Mouse (Mus musculus) kidney, embryonic 14.5 days (tissue): ENCODE data around the gene Stat1. TPM values are rescaled to one million over a fixed set of nuclear protein-coding genes. Genes with fewer than 3 reads are reported as not detected.

ENCODE experiments used
- ATAC-seq: fragments of 200-750 bp; cut with Nextera tagmentation; 2 replicates; pipeline ENCODE4 v1.8.0; 2017; ENCODE audit warnings: moderate number of reproducible peaks, mild to moderate bottlenecking, moderate TSS enrichment, moderate library complexity; ENCODE audit not compliant: low FRiP score, low TSS enrichment
- H3K27ac ChIP-seq: fragments of 300-500 bp; sonication (generic); 2 replicates; pipeline ENCODE4 v1.5.1; 2014; ENCODE audit warnings: low read depth, mild to moderate bottlenecking, low read length, moderate library complexity, mixed read lengths
- H3K27me3 ChIP-seq: fragments of 300-500 bp; sonication (generic); 2 replicates; pipeline ENCODE4 v1.6.1; 2014; ENCODE audit warnings: mild to moderate bottlenecking, low read length; ENCODE audit not compliant: control insufficient read depth, insufficient read depth
- H3K36me3 ChIP-seq: fragments of 300-500 bp; sonication (generic); 2 replicates; pipeline ENCODE4 v1.6.1; 2014; ENCODE audit warnings: low read length, mixed read lengths; ENCODE audit not compliant: control insufficient read depth, insufficient read depth
- H3K4me1 ChIP-seq: fragments of 300-500 bp; sonication (generic); 2 replicates; pipeline ENCODE4 v1.6.1; 2014; ENCODE audit warnings: low read length, mixed read lengths; ENCODE audit not compliant: control insufficient read depth, insufficient read depth
- H3K4me2 ChIP-seq: fragments of 300-500 bp; sonication (generic); replicated peaks from 2 replicates; pipeline ENCODE4 v1.6.1; 2014; ENCODE audit warnings: low read depth, mild to moderate bottlenecking, low read length
- H3K4me3 ChIP-seq: fragments of 300-500 bp; sonication (generic); 2 replicates; pipeline ENCODE4 v1.5.1; 2014; ENCODE audit warnings: mild to moderate bottlenecking, low read length
- H3K9ac ChIP-seq: fragments of 300-500 bp; sonication (generic); 2 replicates; pipeline ENCODE4 v1.6.1; 2014; ENCODE audit warnings: low read depth, mild to moderate bottlenecking, low read length, moderate library complexity
- H3K9me3 ChIP-seq: fragments of 300-500 bp; sonication (generic); 2 replicates; pipeline ENCODE4 v1.6.1; 2016; ENCODE audit warnings: low read length; ENCODE audit not compliant: control insufficient read depth
- WGBS: fragments of 180-500 bp; shearing (Covaris S2); extraction: QIAGEN DNeasy Blood & Tissue Kit; methylation state at CpG from one replicate; pipeline ENCODE4 v1.1.7; 2014; 5-methylcytosine and 5-hydroxymethylcytosine counted together
- polyA plus RNA-seq: library from polyadenylated mRNA; unstranded; fragments of >200 nt; fragmentation: Nextera tagmentation; extraction: Ambion mirVana; gene quantifications from 2 replicates; pipeline ENCODE4 v1.2.1, GENCODE M21; 2014

Stat1 gene
- polyA plus RNA-seq, 1 experiment from 2014 or later = 20.0 TPM

DNA sequence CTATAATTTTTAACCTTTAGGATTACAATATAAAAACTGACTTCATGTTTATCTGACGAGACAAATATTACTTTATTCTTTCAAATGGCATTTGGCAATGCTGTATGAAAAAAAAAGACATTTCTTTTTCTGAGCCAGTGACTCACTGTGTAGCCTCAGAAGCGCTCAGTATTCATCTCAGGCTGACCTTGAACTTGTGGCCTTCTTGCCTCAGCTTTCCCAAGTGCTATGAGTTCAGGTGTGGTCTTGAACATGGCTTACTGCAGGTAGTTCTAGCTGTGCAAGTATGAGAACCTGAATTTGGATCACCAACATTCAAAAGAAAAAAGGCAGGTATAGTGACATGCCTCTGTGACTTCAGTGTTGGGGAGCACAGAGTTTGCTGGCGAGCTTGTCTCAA, 1.8 kb downstream of the Stat1 start:
- 86% methylated on average over 3 of the region's 3 CpGs for WGBS
- Histone ChIP-seq H3K27me3 (no peaks in the 10 kb centered on the region), H3K9ac (no peak overlapping the region), H3K9me3 (no peaks in the 10 kb centered on the region), H3K4me2 (no peak overlapping the region), H3K4me3 (no peak overlapping the region), H3K4me1 (no peaks in the 10 kb centered on the region), H3K27ac (no peak overlapping the region), H3K36me3 (no peaks in the 10 kb centered on the region; the same call in 1 of the 2 replicates)
- ATAC-seq = no peak

DNA sequence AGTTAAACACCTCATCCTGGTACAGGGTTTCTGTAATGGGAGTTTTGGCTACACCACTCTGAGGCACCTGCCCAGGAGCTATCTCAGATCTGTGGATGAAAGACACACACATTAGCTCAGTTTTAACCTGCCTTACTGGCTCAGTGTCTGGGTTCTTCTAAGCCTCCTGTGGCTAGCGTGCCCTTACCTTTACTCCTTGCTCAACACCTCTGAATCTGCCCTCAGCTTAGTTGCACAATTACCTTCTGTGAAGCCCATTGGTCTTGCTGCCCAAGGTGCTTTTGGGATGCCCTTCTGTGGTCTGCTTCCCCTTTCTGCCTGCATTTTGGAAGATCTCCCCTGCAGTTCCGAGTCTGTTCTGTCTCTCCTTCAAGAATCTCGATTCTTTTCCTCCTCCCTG, 5.6 kb downstream of the Stat1 start:
- no peak for ATAC-seq
- Histone ChIP-seq H3K36me3 (peaks cover 10% of the 10 kb centered on the region; the same call in 1 of the 2 replicates), H3K27ac (no peak overlapping the region), H3K4me3 (no peak overlapping the region), H3K27me3 (no peaks in the 10 kb centered on the region), H3K9ac (no peak overlapping the region), H3K9me3 (no peaks in the 10 kb centered on the region), H3K4me1 (no peaks in the 10 kb centered on the region), H3K4me2 (no peak overlapping the region)
- 72% methylated on average over 3 of the region's 3 CpGs for whole genome bisulfite sequencing

DNA sequence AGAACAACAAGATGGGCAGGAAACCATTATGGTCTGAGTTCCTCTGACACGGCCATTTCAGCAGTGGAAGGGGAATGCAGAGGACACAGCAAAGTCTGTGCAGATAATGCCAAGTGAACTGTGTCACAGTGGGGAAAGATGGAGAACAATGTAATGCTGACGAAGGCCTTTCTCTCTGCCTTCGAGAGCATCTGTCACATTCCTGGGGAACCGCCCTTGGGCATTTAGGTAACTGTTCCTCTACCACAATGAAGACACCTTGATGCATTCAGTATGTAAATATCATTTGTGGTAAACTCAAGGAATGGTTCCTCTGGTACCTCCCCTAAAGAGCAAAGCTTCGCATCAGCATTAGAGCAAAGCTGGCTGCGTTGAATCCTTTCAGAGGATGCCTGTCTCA, 8.1 kb downstream of the Stat1 start:
- no peak for ATAC-seq
- H3K27me3 ChIP-seq = no peaks in the 10 kb centered on the region
- H3K4me3 ChIP-seq = no peak overlapping the region
- peaks cover 10% of the 10 kb centered on the region; the same call in 1 of the 2 replicates for H3K36me3 ChIP-seq
- H3K9ac ChIP-seq = no peak overlapping the region
- H3K4me2 ChIP-seq = no peak overlapping the region
- no peak overlapping the region for H3K27ac ChIP-seq
- no peaks in the 10 kb centered on the region for H3K9me3 ChIP-seq
- 97% methylated on average over 6 of the region's 6 CpGs for WGBS
- no peaks in the 10 kb centered on the region for H3K4me1 ChIP-seq

DNA sequence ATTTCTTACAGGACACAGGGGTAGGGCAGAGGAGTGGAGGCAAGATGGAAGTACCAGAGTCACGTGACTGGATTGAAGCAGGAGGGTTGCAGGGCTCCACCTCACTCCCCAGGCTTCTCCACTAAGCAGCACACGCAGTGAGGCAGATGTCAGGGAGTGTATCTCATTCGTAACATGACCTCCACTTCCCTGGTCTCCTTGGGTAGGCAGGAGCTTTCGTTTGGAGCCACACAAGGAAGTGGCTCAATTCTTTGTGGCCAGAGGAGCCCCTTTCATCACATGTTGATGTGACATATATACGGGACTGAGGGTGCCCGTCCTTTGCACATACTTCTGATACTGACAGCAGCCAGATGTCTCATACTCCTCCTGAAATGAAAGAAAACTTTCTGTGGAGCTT, 10.6 kb downstream of the Stat1 start:
- H3K4me2 ChIP-seq = no peak overlapping the region
- H3K36me3 ChIP-seq = peaks cover 10% of the 10 kb centered on the region; the same call in 1 of the 2 replicates
- H3K4me3 ChIP-seq = no peak overlapping the region
- H3K9me3 ChIP-seq = no peaks in the 10 kb centered on the region
- WGBS = 40% methylated on average over 6 of the region's 6 CpGs
- no peak overlapping the region for H3K27ac ChIP-seq
- no peak overlapping the region for H3K9ac ChIP-seq
- H3K4me1 ChIP-seq = no peaks in the 10 kb centered on the region
- no peaks in the 10 kb centered on the region for H3K27me3 ChIP-seq
- no peak for ATAC-seq

DNA sequence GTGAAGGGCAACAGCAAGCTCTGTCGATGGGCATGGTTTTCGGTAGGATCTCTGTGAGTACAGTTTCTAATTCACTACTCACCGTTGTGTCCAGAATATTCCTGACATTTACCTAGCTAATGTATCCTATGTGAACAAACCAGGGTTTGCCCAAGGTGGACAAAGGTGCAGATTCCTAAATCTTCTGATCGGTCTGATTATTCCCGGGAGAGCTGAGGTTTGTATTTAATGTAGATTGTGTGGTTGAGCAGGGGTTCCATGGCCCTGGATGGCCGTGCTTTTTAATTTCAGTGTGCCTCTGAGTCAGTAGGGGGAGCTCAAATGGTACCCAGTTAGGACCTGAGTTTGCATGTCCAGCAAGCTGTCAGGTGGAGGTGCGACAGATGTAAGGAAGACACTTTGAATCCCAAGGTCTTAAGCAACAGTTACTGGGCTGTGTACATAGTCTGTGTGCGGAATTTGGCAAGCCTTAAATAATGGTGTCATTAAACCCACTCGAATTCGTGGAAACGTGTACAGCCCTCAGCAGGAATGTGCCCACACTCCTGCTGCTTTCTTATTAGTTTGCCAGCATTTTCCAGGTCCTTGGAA, 12.6 kb downstream of the Stat1 start:
- ATAC-seq = no peak
- no peak overlapping the region for H3K9ac ChIP-seq
- no peaks in the 10 kb centered on the region for H3K4me1 ChIP-seq
- H3K36me3 ChIP-seq = peaks cover 5% of the 10 kb centered on the region; the same call in 1 of the 2 replicates
- no peak overlapping the region for H3K4me3 ChIP-seq
- H3K9me3 ChIP-seq = no peaks in the 10 kb centered on the region
- H3K27ac ChIP-seq = no peak overlapping the region
- 80% methylated on average over 11 of the region's 11 CpGs for WGBS
- no peak overlapping the region for H3K4me2 ChIP-seq
- H3K27me3 ChIP-seq = no peaks in the 10 kb centered on the region

DNA sequence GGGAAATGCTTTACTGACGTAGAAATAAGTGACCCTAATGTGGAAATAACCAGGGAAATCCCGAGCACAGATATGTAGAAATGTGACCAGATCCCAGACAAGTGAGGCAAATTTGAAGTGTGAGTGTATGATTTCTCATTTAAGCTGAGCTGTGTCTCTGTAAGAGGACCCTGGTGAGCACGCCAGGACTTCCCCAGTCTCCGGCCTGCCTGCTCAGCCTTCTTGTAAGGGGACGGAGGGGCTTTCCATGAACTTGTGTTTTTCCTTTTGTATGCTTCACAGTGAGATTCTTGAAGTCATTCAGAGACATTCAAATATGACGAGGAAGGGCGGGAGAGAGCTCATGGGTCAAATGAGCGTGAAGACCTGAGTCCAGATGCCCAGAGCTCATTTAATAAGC, 14.0 kb downstream of the Stat1 start:
- no peak for ATAC-seq
- H3K27ac ChIP-seq = no peak overlapping the region
- H3K4me1 ChIP-seq = no peaks in the 10 kb centered on the region
- H3K9me3 ChIP-seq = no peaks in the 10 kb centered on the region
- 84% methylated on average over 8 of the region's 8 CpGs for WGBS
- no peak overlapping the region for H3K9ac ChIP-seq
- H3K27me3 ChIP-seq = no peaks in the 10 kb centered on the region
- H3K4me3 ChIP-seq = no peak overlapping the region
- no peak overlapping the region for H3K4me2 ChIP-seq
- H3K36me3 ChIP-seq = peaks cover 2% of the 10 kb centered on the region; the same call in 1 of the 2 replicates

DNA sequence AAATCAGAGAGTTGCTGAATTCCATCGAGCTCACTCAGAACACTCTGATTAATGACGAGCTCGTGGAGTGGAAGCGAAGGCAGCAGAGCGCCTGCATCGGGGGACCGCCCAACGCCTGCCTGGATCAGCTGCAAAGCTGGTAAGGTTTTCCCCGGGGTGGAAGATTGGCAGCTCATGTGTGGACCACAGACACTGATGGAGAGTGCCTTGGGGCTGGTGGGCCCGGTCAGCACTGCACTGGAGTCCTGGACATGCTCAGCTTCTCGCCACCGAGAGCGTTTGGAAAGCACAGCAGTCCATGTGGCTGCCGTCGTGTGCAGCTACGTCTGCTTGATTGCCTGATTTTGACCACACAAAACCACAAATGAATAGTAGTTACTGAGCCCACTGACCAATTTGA, 18.1 kb downstream of the Stat1 start:
- H3K27ac ChIP-seq = no peak overlapping the region
- 79% methylated on average over 16 of the region's 16 CpGs for WGBS
- no peak for ATAC-seq

DNA sequence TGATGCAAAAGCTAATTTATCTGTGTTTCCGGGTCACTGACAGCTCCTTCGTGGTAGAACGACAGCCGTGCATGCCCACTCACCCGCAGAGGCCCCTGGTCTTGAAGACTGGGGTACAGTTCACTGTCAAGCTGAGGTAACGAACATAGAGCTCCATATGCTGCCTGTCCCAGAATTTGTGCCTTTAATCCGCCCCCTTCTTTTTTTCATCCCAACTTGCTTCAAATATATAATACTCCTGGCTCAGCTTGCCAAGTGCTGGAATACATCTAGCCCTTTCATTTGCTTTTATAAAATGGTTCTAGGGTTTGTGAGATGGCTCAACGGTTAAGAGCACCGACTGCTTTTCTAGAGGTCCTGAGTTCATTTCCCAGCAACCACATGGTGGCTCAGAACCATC, 21.3 kb downstream of the Stat1 start:
- Histone ChIP-seq H3K27ac (no peak overlapping the region), H3K4me1 (0 out of 2 replicates have a peak, but pooled peaks cover 2% of the 10 kb centered on the region), H3K36me3 (peaks cover 2% of the 10 kb centered on the region), H3K9ac (no peak overlapping the region), H3K4me2 (no peak overlapping the region), H3K27me3 (no peaks in the 10 kb centered on the region), H3K4me3 (no peak overlapping the region), H3K9me3 (no peaks in the 10 kb centered on the region)
- no peak for ATAC-seq
- 47% methylated on average over 9 of the region's 9 CpGs for WGBS

More for the DNA sequence above, 18.1 kb downstream of the Stat1 start:
- H3K9ac ChIP-seq = no peak overlapping the region
- H3K4me3 ChIP-seq = no peak overlapping the region
- peaks cover 2% of the 10 kb centered on the region; the same call in 1 of the 2 replicates for H3K36me3 ChIP-seq
- H3K9me3 ChIP-seq = no peaks in the 10 kb centered on the region
- no peaks in the 10 kb centered on the region for H3K27me3 ChIP-seq
- H3K4me1 ChIP-seq = 0 out of 2 replicates have a peak, but pooled peaks cover 2% of the 10 kb centered on the region
- H3K4me2 ChIP-seq = no peak overlapping the region

DNA sequence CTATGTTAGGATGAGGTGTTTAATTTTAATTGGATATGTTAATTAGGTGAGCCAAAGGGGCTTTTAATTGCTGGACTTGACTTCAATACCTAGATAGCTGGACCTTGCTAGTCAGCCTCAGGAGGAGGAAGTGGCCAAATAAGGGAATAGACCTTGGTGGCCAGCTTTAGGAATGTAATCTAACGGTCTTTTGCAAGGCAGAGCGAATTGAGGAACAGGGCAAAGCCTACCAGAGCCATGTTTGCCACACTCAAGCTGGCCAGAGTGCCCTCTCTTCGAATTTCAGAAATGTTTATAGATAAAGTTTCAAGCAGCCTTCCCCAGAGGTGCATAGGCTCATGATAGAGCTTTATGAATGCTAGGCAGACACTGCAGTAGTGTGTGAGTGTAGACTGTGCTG, 22.2 kb downstream of the Stat1 start:
- WGBS = 71% methylated on average over 3 of the region's 3 CpGs
- Histone ChIP-seq H3K27me3 (no peaks in the 10 kb centered on the region), H3K4me2 (no peak overlapping the region)

More for the DNA sequence above, 22.2 kb downstream of the Stat1 start:
- Histone ChIP-seq H3K9me3 (no peaks in the 10 kb centered on the region), H3K4me3 (no peak overlapping the region), H3K36me3 (peaks cover 2% of the 10 kb centered on the region), H3K4me1 (0 out of 2 replicates have a peak, but pooled peaks cover 2% of the 10 kb centered on the region), H3K27ac (no peak overlapping the region), H3K9ac (no peak overlapping the region)
- ATAC-seq = no peak
